Mouse (Mus musculus) CD4-positive, CD25-positive, alpha-beta regulatory T cell, adult 4 months (primary cell): Measurements from ENCODE around the gene Adprm. TPM values are rescaled to one million over a fixed set of nuclear protein-coding genes. Genes with fewer than 3 reads are reported as not detected.
"Not testable (repeated sequence)": the region's sequence is repeated elsewhere in the genome, so short reads cannot be mapped to it uniquely, and the experiment has no call there.

ENCODE experiments used
- ATAC-seq: one replicate; pipeline ENCODE4 v1.8.0; 2017
- polyA plus RNA-seq, 2 experiments: library from polyadenylated mRNA; unstranded; fragments of 100-300 nt; shearing (Covaris generic); gene quantifications; one replicate each; pipeline ENCODE4 v1.2.1; 2017

The Adprm gene
- 10 to 100 TPM; 58.5 to 63.8 TPM for polyA plus RNA-seq

GRCm38 (mm10) chr11:67052321-67052952 is at the start of gene Adprm, which contains the start of gene Sco1:
Adprm (minus strand) TSS chr11:67052594.
Sco1 (plus strand) TSS chr11:67052670.
- peak; percentile 95 for ATAC-seq

DNA sequence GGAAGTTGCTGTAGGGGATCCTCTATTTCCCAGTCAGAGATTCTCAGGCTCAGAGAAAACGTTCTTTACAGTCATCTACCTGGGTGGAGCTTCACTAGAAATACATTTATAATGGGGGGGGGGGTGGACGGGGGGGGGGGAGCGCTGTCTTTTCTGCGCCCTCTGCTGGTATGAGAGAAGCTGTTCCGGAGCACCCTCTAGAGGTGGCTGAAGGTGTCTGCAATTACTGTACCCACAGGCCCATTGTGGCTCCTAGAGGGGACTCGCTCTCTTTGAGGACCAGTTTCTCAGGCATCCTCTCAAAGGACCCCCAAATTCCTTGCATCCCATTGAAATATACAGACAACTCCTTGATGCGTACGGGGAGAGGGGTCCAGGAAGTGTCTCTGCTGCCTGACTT is 49.3 kb upstream of the Adprm start:
- ATAC-seq: peak; percentile 65

GRCm38 (mm10) chr11:67100169-67100568 is 47.8 kb upstream of the Adprm start:
- ATAC-seq: no peak

DNA sequence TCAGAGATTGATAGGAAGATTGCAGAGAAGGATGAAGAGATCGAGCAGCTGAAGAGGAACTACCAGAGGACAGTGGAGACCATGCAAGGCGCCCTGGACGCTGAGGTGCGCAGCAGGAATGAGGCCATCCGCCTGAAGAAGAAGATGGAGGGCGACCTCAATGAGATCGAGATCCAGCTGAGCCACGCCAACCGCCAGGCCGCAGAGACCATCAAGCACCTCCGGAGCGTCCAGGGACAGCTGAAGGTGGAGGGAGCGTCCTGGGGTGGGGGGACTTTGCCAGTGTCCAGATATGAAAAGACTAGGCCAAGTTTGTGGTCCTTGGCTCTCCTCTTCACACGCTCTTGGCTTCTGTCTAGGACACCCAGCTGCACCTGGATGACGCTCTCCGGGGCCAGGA is 46.8 kb upstream of the Adprm start:
- ATAC-seq: no peak

DNA sequence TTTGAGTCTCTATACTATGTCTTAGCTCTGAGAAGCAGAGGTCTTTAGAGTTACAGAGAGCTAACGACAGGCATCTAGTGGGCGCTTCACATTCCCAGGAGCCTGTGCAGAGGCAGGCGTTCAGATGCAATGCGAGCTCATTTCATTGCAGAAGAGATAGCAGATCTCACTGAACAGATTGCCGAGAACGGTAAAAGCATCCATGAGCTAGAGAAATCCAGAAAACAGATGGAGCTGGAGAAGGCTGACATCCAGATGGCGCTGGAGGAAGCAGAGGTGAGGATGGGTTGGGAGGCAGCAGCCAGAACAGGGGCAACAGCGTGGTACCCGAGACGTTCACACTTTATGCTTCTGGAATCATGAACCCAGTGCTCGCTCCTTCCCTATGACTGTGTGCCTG is 46.0 kb upstream of the Adprm start:
- no peak for ATAC-seq

GRCm38 (mm10) chr11:67097709-67098108 is 45.3 kb upstream of the Adprm start:
- ATAC-seq: no peak

DNA sequence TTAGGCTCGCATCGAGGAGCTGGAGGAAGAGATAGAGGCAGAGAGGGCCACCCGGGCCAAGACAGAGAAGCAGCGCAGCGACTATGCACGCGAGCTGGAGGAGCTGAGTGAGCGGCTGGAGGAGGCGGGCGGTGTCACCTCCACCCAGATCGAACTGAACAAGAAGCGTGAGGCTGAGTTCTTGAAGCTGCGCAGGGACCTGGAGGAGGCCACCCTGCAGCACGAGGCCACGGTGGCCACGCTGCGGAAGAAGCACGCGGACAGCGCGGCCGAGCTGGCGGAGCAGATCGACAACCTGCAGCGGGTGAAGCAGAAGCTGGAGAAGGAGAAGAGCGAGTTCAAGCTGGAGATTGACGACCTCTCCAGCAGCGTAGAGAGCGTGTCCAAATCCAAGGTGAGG is 42.1 kb upstream of the Adprm start:
- ATAC-seq: no peak

- no peak for ATAC-seq
These were observed 41.3 kb upstream of the Adprm start for GRCm38 (mm10) chr11:67093652-67094051.

GRCm38 (mm10) chr11:67093201-67093600 is 40.8 kb upstream of the Adprm start:
- ATAC-seq: no peak

DNA sequence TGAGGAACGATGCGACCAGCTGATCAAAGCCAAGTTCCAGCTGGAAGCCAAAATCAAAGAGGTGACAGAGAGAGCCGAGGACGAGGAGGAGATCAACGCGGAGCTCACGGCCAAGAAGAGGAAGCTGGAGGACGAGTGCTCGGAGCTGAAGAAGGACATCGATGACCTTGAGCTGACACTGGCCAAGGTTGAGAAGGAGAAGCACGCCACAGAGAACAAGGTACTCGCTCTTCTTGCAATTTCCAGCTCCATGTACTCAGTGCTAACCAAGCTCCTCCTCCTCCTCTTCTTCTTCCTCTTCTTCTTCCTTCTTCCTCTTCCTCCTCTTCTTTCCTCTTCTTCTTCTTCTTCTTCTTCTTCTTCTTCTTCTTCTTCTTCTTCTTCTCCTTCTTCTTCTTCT is 40.0 kb upstream of the Adprm start:
- ATAC-seq: not testable (repeated sequence)

DNA sequence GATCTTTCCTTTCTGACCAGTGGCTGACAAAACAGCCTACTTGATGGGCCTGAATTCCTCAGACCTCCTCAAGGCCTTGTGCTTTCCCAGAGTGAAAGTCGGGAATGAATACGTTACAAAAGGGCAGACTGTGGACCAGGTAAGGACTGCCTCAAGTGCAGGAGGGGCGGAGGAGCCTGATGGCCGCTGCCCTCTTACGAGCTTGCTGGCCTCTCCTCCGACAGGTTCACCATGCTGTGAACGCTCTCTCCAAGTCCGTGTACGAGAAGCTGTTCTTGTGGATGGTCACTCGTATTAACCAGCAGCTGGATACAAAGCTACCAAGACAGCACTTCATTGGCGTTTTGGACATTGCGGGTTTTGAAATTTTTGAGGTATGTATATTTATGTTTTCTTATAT is 34.8 kb upstream of the Adprm start:
- ATAC-seq: no peak

- ATAC-seq: no peak
These were observed 34.2 kb upstream of the Adprm start for GRCm38 (mm10) chr11:67086467-67087164.

DNA sequence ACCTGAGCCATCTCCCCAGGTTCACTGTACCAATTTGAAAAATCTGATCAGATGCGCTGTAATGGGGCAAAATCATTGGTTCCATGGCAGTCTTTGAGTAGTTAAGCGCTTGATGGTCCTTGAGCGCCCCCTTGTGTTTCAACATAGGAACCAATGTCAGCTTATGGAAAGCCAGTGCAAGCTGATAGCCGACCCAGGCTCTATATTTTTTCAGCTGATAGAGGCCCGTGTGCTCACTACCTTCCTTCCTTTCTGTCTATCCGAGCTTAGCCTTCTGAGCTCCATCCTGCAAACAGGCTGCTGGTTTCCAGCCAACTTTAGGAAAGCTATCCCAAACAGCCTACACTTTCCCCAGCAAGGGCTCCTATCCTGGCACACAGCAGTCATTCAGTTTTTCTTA is 33.1 kb upstream of the Adprm start:
- ATAC-seq: peak; percentile 85

- no peak for ATAC-seq
These were observed 31.4 kb upstream of the Adprm start for GRCm38 (mm10) chr11:67083712-67084340.

GRCm38 (mm10) chr11:67083239-67083638 is 30.8 kb upstream of the Adprm start:
- ATAC-seq: no peak

- ATAC-seq: peak; percentile 50
These were observed 30.4 kb upstream of the Adprm start for GRCm38 (mm10) chr11:67082793-67083192.

GRCm38 (mm10) chr11:67082188-67082587 is 29.8 kb upstream of the Adprm start:
- ATAC-seq: no peak

- no peak for ATAC-seq
These were observed 28.8 kb upstream of the Adprm start for GRCm38 (mm10) chr11:67081125-67081649.

- ATAC-seq: peak; percentile 71
These were observed 27.8 kb upstream of the Adprm start for GRCm38 (mm10) chr11:67080168-67080567.

DNA sequence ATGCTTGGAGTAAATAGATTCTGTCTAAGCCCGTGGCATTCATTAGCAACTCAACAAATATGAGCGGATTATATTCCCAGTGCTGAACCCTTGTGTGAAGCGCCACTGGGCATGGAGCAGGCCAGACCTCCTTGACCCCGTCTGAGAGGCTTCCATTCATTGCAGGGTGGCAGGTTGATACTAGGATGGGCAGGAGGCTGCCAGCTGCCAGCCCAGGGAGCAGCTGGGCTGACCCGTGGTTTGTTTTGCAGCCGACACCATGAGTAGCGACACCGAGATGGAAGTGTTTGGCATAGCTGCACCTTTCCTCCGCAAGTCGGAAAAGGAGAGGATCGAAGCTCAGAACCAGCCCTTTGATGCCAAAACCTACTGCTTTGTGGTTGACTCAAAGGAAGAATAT is 27.3 kb upstream of the Adprm start:
- ATAC-seq: no peak

GRCm38 (mm10) chr11:67078888-67079287 is 26.5 kb upstream of the Adprm start:
- no peak for ATAC-seq

GRCm38 (mm10) chr11:67078000-67078399 is 25.6 kb upstream of the Adprm start, which contains the start of gene Myh3:
Myh3 (plus strand) TSS chr11:67078300.
- no peak for ATAC-seq

DNA sequence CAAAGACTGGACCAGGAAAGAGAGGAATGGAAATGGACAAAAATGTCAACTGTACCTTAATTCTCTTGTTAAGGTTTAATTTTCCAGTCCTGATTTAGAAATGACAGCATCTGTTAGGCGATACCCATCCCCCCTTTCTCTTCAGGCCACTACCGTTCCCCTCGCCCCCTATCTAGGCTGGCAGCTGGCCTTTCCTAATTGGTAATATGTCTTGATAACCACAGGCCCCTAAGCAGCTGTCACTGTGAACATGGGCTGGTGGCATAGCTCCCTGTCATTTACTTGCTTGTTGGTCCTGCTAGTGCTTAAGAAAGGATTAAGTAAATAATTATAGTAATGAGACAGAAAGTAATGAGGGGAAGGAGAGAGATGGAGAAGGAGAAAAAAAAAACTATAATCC is 25.0 kb upstream of the Adprm start:
- ATAC-seq: no peak

GRCm38 (mm10) chr11:67076781-67077180 is 24.4 kb upstream of the Adprm start:
- ATAC-seq: no peak
